Mouse (Mus musculus) forebrain, embryonic 14.5 days (tissue): Measurements from ENCODE around the gene Phactr1. TPM values are rescaled to one million over a fixed set of nuclear protein-coding genes. Genes with fewer than 3 reads are reported as not detected.

Experiments
- ATAC-seq: fragments of 200-750 bp; cut with Nextera tagmentation; 2 replicates; pipeline ENCODE4 v1.8.0; 2017; ENCODE audit warnings: mild to moderate bottlenecking, moderate library complexity
- DNase-seq: peaks from one replicate; pipeline ENCODE4 v3.0.0-alpha.2; 2015; ENCODE audit warnings: low spot score
- H3K27ac ChIP-seq: fragments of 300-500 bp; sonication (generic); 2 replicates; pipeline ENCODE4 v1.5.1; 2014; ENCODE audit warnings: low read depth, mild to moderate bottlenecking, control low read depth, low read length, moderate library complexity
- H3K27me3 ChIP-seq: fragments of 300-500 bp; sonication (generic); replicated peaks from 2 replicates; pipeline ENCODE4 v1.6.1; 2014; ENCODE audit warnings: low read length, control low read depth, mixed read lengths; ENCODE audit not compliant: control insufficient read depth, insufficient read depth
- H3K36me3 ChIP-seq: fragments of 300-500 bp; sonication (generic); 2 replicates; pipeline ENCODE4 v1.6.1; 2014; ENCODE audit warnings: low read length, control low read depth; ENCODE audit not compliant: control insufficient read depth, insufficient read depth
- H3K4me1 ChIP-seq: fragments of 300-500 bp; sonication (generic); 2 replicates; pipeline ENCODE4 v1.6.1; 2014; ENCODE audit warnings: antibody characterized with exemption, low read length, control low read depth; ENCODE audit not compliant: control insufficient read depth, insufficient read depth
- H3K4me2 ChIP-seq: fragments of 300-500 bp; sonication (generic); 2 replicates; pipeline ENCODE4 v1.6.1; 2014; ENCODE audit warnings: mild to moderate bottlenecking, control low read depth, low read length
- H3K4me3 ChIP-seq: fragments of 300-500 bp; sonication (generic); 2 replicates; pipeline ENCODE4 v1.5.1; 2014; ENCODE audit warnings: low read depth, low read length, control low read depth
- H3K9ac ChIP-seq: fragments of 300-500 bp; sonication (generic); 2 replicates; pipeline ENCODE4 v1.6.1; 2014; ENCODE audit warnings: mild to moderate bottlenecking, low read length, control low read depth, moderate library complexity
- H3K9me3 ChIP-seq: fragments of 300-500 bp; sonication (generic); replicated peaks from 2 replicates; pipeline ENCODE4 v1.6.1; 2016; ENCODE audit warnings: low read length, control low read depth, mixed read lengths; ENCODE audit not compliant: control insufficient read depth
- WGBS: fragments of 180-500 bp; shearing (Covaris S2); extraction: QIAGEN DNeasy Blood & Tissue Kit; methylation state at CpG from one replicate; pipeline ENCODE4 v1.1.7; 2014; 5-methylcytosine and 5-hydroxymethylcytosine counted together
- polyA plus RNA-seq: library from polyadenylated mRNA; unstranded; fragments of >200 nt; fragmentation: Nextera tagmentation; extraction: Ambion mirVana; gene quantifications from 2 replicates; pipeline ENCODE4 v1.2.1, GENCODE M21; 2014

Phactr1 gene
- polyA plus RNA-seq, 1 experiment from 2014 or later = 47.3 TPM

- Histone ChIP-seq H3K27ac (no peak overlapping the region), H3K4me1 (peaks cover 3% of the 10 kb centered on the region; the same call in 1 of the 2 replicates), H3K4me2 (no peak overlapping the region), H3K9ac (no peak overlapping the region), H3K9me3 (no peaks in the 10 kb centered on the region; the same call in 1 of the 2 replicates), H3K27me3 (no peaks in the 10 kb centered on the region), H3K4me3 (no peak overlapping the region), H3K36me3 (no peaks in the 10 kb centered on the region)
- 20% methylated on average over 10 of the region's 10 CpGs for WGBS
- ATAC-seq = peak; percentile 60
- peak; percentile 86 for DNase-seq
Measured at GRCm38 (mm10) chr13:42822545-42822944, 142.1 kb downstream of the Phactr1 start.

- H3K36me3 ChIP-seq = no peaks in the 10 kb centered on the region
- no peak overlapping the region for H3K4me2 ChIP-seq
- H3K4me1 ChIP-seq = peaks cover 3% of the 10 kb centered on the region; the same call in 1 of the 2 replicates
- H3K4me3 ChIP-seq = no peak overlapping the region
- no peak overlapping the region for H3K9ac ChIP-seq
- DNase-seq (no peak), ATAC-seq (no peak)
- no peaks in the 10 kb centered on the region for H3K27me3 ChIP-seq
- 87% methylated on average over 7 of the region's 7 CpGs for WGBS
- no peaks in the 10 kb centered on the region; the same call in 1 of the 2 replicates for H3K9me3 ChIP-seq
- no peak overlapping the region for H3K27ac ChIP-seq
Measured at GRCm38 (mm10) chr13:42823875-42824274, 143.5 kb downstream of the Phactr1 start.

- Histone ChIP-seq H3K27me3 (no peaks in the 10 kb centered on the region), H3K27ac (no peak overlapping the region), H3K36me3 (no peaks in the 10 kb centered on the region), H3K4me2 (no peak overlapping the region), H3K9ac (no peak overlapping the region), H3K4me3 (no peak overlapping the region), H3K4me1 (no peaks in the 10 kb centered on the region), H3K9me3 (no peaks in the 10 kb centered on the region; the same call in 1 of the 2 replicates)
- 62% methylated on average over 8 of the region's 8 CpGs for WGBS
- no peak for ATAC-seq
- DNase-seq = no peak
Measured at GRCm38 (mm10) chr13:42826602-42827001, 146.2 kb downstream of the Phactr1 start.

GRCm38 (mm10) chr13:42828978-42829377 lies 148.6 kb downstream of the Phactr1 start:
- H3K4me2 ChIP-seq = no peak overlapping the region
- no peak for DNase-seq
- no peaks in the 10 kb centered on the region for H3K27me3 ChIP-seq
- no peaks in the 10 kb centered on the region for H3K36me3 ChIP-seq
- H3K9ac ChIP-seq = no peak overlapping the region
- no peak for ATAC-seq
- no peaks in the 10 kb centered on the region for H3K4me1 ChIP-seq
- H3K9me3 ChIP-seq = no peaks in the 10 kb centered on the region; the same call in 1 of the 2 replicates
- 50% methylated on average over 9 of the region's 9 CpGs for WGBS
- no peak overlapping the region for H3K27ac ChIP-seq
- H3K4me3 ChIP-seq = no peak overlapping the region

GRCm38 (mm10) chr13:42835441-42835840 lies 155.0 kb downstream of the Phactr1 start:
- Histone ChIP-seq H3K9ac (no peak overlapping the region), H3K9me3 (no peaks in the 10 kb centered on the region), H3K27me3 (no peaks in the 10 kb centered on the region), H3K36me3 (no peaks in the 10 kb centered on the region), H3K4me3 (no peak overlapping the region), H3K27ac (no peak overlapping the region), H3K4me1 (no peaks in the 10 kb centered on the region), H3K4me2 (no peak overlapping the region)
- ATAC-seq (peak; percentile 46; the same call in 1 of the 2 replicates), DNase-seq (peak; percentile 74)
- WGBS = 52% methylated on average over 2 of the region's 2 CpGs

- no peak overlapping the region for H3K27ac ChIP-seq
- 0 out of 2 replicates have a peak, but pooled peaks cover 6% of the 10 kb centered on the region for H3K4me1 ChIP-seq
- no peaks in the 10 kb centered on the region for H3K27me3 ChIP-seq
- ATAC-seq (no peak), DNase-seq (no peak)
- no peak overlapping the region for H3K4me2 ChIP-seq
- H3K4me3 ChIP-seq = no peak overlapping the region
- no peaks in the 10 kb centered on the region for H3K9me3 ChIP-seq
- 84% methylated on average over 2 of the region's 2 CpGs for WGBS
- no peaks in the 10 kb centered on the region for H3K36me3 ChIP-seq
- H3K9ac ChIP-seq = no peak overlapping the region
Measured at GRCm38 (mm10) chr13:42839358-42839757, 158.9 kb downstream of the Phactr1 start.

- Histone ChIP-seq H3K27ac (no peak overlapping the region), H3K9me3 (no peaks in the 10 kb centered on the region), H3K9ac (no peak overlapping the region), H3K4me2 (no peak overlapping the region), H3K36me3 (no peaks in the 10 kb centered on the region), H3K27me3 (no peaks in the 10 kb centered on the region), H3K4me3 (no peak overlapping the region), H3K4me1 (peaks cover 10% of the 10 kb centered on the region)
- no peak for ATAC-seq
- 56% methylated on average over 10 of the region's 10 CpGs for WGBS
- DNase-seq = no peak
Measured at GRCm38 (mm10) chr13:42852086-42852485, 171.7 kb downstream of the Phactr1 start.

- H3K36me3 ChIP-seq = no peaks in the 10 kb centered on the region
- no peak overlapping the region for H3K27ac ChIP-seq
- H3K27me3 ChIP-seq = no peaks in the 10 kb centered on the region
- no peaks in the 10 kb centered on the region for H3K9me3 ChIP-seq
- H3K9ac ChIP-seq = no peak overlapping the region
- no peak overlapping the region for H3K4me2 ChIP-seq
- H3K4me3 ChIP-seq = no peak overlapping the region
- 7% methylated on average over 11 of the region's 11 CpGs for WGBS
- ATAC-seq (peak; percentile 66), DNase-seq (peak; percentile 62)
- peaks cover 10% of the 10 kb centered on the region for H3K4me1 ChIP-seq
Measured at GRCm38 (mm10) chr13:42853900-42854595, 173.6 kb downstream of the Phactr1 start.
